Mouse (Mus musculus): ENCODE data around the gene 0610030E20Rik.

- TF ChIP-seq CTCF (IDR thresholded peaks at IDR 0.05; ENCODE audit: low read depth), result no peak
- TF ChIP-seq EP300 (IDR thresholded peaks at IDR 0.05; ENCODE audit: low read depth), result no peak
These were observed 6.6 kb upstream of the 0610030E20Rik start for GRCm38 (mm10) chr6:72340481-72340880.

Measured in heart, postnatal 0 days (tissue).